Mouse (Mus musculus) stomach, postnatal 0 days (tissue): ENCODE results near the gene Ppfibp1. TPM values are rescaled to one million over a fixed set of nuclear protein-coding genes. Genes with fewer than 3 reads are reported as not detected.

Source experiments
- ATAC-seq: fragments of 200-750 bp; cut with Nextera tagmentation; 2 replicates; pipeline ENCODE4 v1.8.0; 2017; ENCODE audit not compliant: low FRiP score, low TSS enrichment
- DNase-seq: peaks from one replicate; pipeline ENCODE4 v3.0.0-alpha.2; 2016; ENCODE audit warnings: low spot score
- H3K27ac ChIP-seq: fragments of 300-500 bp; sonication (generic); replicated peaks from 2 replicates; pipeline ENCODE4 v1.5.1; 2014; ENCODE audit warnings: mild to moderate bottlenecking, control low read depth
- H3K27me3 ChIP-seq: fragments of 300-500 bp; sonication (generic); 2 replicates; pipeline ENCODE4 v1.6.1; 2014; ENCODE audit warnings: low read length; ENCODE audit not compliant: control insufficient read depth, insufficient read depth
- H3K36me3 ChIP-seq: fragments of 300-500 bp; sonication (generic); 2 replicates; pipeline ENCODE4 v1.6.1; 2014; ENCODE audit warnings: low read length, mixed read lengths; ENCODE audit not compliant: control insufficient read depth, insufficient read depth
- H3K4me1 ChIP-seq: fragments of 300-500 bp; sonication (generic); replicated peaks from 2 replicates; pipeline ENCODE4 v1.6.1; 2014; ENCODE audit warnings: antibody characterized with exemption; ENCODE audit not compliant: control insufficient read depth, insufficient read depth
- H3K4me2 ChIP-seq: fragments of 300-500 bp; sonication (generic); replicated peaks from 2 replicates; pipeline ENCODE4 v1.6.1; 2014; ENCODE audit warnings: low read depth, mild to moderate bottlenecking, control low read depth, moderate library complexity
- H3K4me3 ChIP-seq: fragments of 300-500 bp; sonication (generic); 2 replicates; pipeline ENCODE4 v1.5.1; 2014; ENCODE audit warnings: low read depth, low read length, control low read depth
- H3K9ac ChIP-seq: fragments of 300-500 bp; sonication (generic); 2 replicates; pipeline ENCODE4 v1.6.1; 2014; ENCODE audit warnings: mild to moderate bottlenecking, low read length, control low read depth, mixed read lengths
- H3K9me3 ChIP-seq: fragments of 300-500 bp; sonication (generic); 2 replicates; pipeline ENCODE4 v1.6.1; 2016; ENCODE audit warnings: low read length; ENCODE audit not compliant: control insufficient read depth
- CTCF ChIP-seq: IDR thresholded peaks from 2 replicates; pipeline ENCODE4 v1.5.1; 2016; ENCODE audit warnings: antibody characterized with exemption, low read depth, mild to moderate bottlenecking, moderate library complexity
- EP300 ChIP-seq: optimal IDR thresholded peaks from 2 replicates; pipeline ENCODE3; 2016; ENCODE audit warnings: antibody characterized with exemption
- WGBS: fragments of 180-500 bp; shearing (Covaris S2); extraction: QIAGEN DNeasy Blood & Tissue Kit; methylation state at CpG from one replicate; pipeline ENCODE4 v1.1.7; 2014; 5-methylcytosine and 5-hydroxymethylcytosine counted together
- polyA plus RNA-seq: library from polyadenylated mRNA; unstranded; fragments of >200 nt; fragmentation: Nextera tagmentation; extraction: Ambion mirVana; gene quantifications from 2 replicates; pipeline ENCODE4 v1.2.1, GENCODE M21; 2015

Gene Ppfibp1
- polyA plus RNA-seq, 1 experiment from 2014 or later, result 29.8 TPM

- Histone ChIP-seq H3K27ac (no peak overlapping the region), H3K9me3 (no peaks in the 10 kb centered on the region), H3K36me3 (no peaks in the 10 kb centered on the region), H3K9ac (no peak overlapping the region), H3K4me2 (no peak overlapping the region), H3K27me3 (no peaks in the 10 kb centered on the region), H3K4me1 (0 out of 2 replicates have a peak, but pooled peaks cover under 1% of the 10 kb centered on the region), H3K4me3 (no peak overlapping the region)
- WGBS, result 61% methylated on average over 6 of the region's 6 CpGs
- DNase-seq (no peak), ATAC-seq (no peak)
- no peak for TF ChIP-seq EP300
- no peak for TF ChIP-seq CTCF
Observed at GRCm38 (mm10) chr6:146967836-146968235, 79.5 kb downstream of the Ppfibp1 start.

- ATAC-seq, result peak; percentile 49; the same call in 1 of the 2 replicates
- TF ChIP-seq CTCF, result no peak
- TF ChIP-seq EP300, result no peak
- Histone ChIP-seq H3K27me3 (no peaks in the 10 kb centered on the region), H3K9me3 (no peaks in the 10 kb centered on the region), H3K9ac (no peak overlapping the region), H3K27ac (no peak overlapping the region), H3K36me3 (no peaks in the 10 kb centered on the region), H3K4me1 (0 out of 2 replicates have a peak, but pooled peaks cover 2% of the 10 kb centered on the region), H3K4me3 (no peak overlapping the region), H3K4me2 (no peak overlapping the region)
- peak; percentile 33 for DNase-seq
- 60% methylated on average over 3 of the region's 3 CpGs for WGBS
Observed at GRCm38 (mm10) chr6:146970811-146971210, 82.5 kb downstream of the Ppfibp1 start.

GRCm38 (mm10) chr6:146971366-146971765 is 83.1 kb downstream of the Ppfibp1 start:
- 0 out of 2 replicates have a peak, but pooled peaks cover 2% of the 10 kb centered on the region for H3K4me1 ChIP-seq
- WGBS, result 47% methylated on average over 3 of the region's 3 CpGs
- H3K27ac ChIP-seq, result no peak overlapping the region
- DNase-seq, result no peak
- H3K27me3 ChIP-seq, result no peaks in the 10 kb centered on the region
- no peak overlapping the region for H3K4me3 ChIP-seq
- no peaks in the 10 kb centered on the region for H3K36me3 ChIP-seq
- TF ChIP-seq CTCF (no peak), EP300 (no peak)
- no peak overlapping the region for H3K4me2 ChIP-seq
- H3K9ac ChIP-seq, result no peak overlapping the region
- no peak for ATAC-seq
- H3K9me3 ChIP-seq, result no peaks in the 10 kb centered on the region

GRCm38 (mm10) chr6:146972009-146972408 is 83.7 kb downstream of the Ppfibp1 start:
- no peak overlapping the region for H3K4me3 ChIP-seq
- no peak overlapping the region for H3K4me2 ChIP-seq
- H3K9me3 ChIP-seq, result no peaks in the 10 kb centered on the region
- no peak overlapping the region for H3K27ac ChIP-seq
- 83% methylated on average over 6 of the region's 6 CpGs for WGBS
- ATAC-seq (no peak), DNase-seq (no peak)
- TF ChIP-seq EP300, result no peak
- TF ChIP-seq CTCF, result no peak
- H3K36me3 ChIP-seq, result no peaks in the 10 kb centered on the region
- H3K9ac ChIP-seq, result no peak overlapping the region
- 0 out of 2 replicates have a peak, but pooled peaks cover 2% of the 10 kb centered on the region for H3K4me1 ChIP-seq
- H3K27me3 ChIP-seq, result no peaks in the 10 kb centered on the region

- Histone ChIP-seq H3K4me1 (0 out of 2 replicates have a peak, but pooled peaks cover 2% of the 10 kb centered on the region), H3K27me3 (no peaks in the 10 kb centered on the region), H3K36me3 (no peaks in the 10 kb centered on the region), H3K9me3 (no peaks in the 10 kb centered on the region), H3K9ac (no peak overlapping the region), H3K4me2 (no peak overlapping the region), H3K4me3 (no peak overlapping the region), H3K27ac (0 out of 2 replicates have a peak overlapping the region, but pooled peaks have one; percentile 30)
- ATAC-seq (no peak), DNase-seq (no peak)
- TF ChIP-seq EP300 (no peak), CTCF (no peak)
- WGBS, result 33% methylated on average over 1 of the region's 1 CpGs
Observed at GRCm38 (mm10) chr6:146972740-146973139, 84.5 kb downstream of the Ppfibp1 start.

- no peaks in the 10 kb centered on the region for H3K9me3 ChIP-seq
- no peak overlapping the region for H3K4me2 ChIP-seq
- H3K36me3 ChIP-seq, result no peaks in the 10 kb centered on the region
- H3K4me3 ChIP-seq, result no peak overlapping the region
- 0 out of 2 replicates have a peak, but pooled peaks cover 2% of the 10 kb centered on the region for H3K4me1 ChIP-seq
- no peak for TF ChIP-seq EP300
- no peak for TF ChIP-seq CTCF
- ATAC-seq (no peak; the same call in 1 of the 2 replicates), DNase-seq (no peak)
- H3K9ac ChIP-seq, result no peak overlapping the region
- WGBS, result 45% methylated on average over 2 of the region's 2 CpGs
- H3K27me3 ChIP-seq, result no peaks in the 10 kb centered on the region
- no peak overlapping the region for H3K27ac ChIP-seq
Observed at GRCm38 (mm10) chr6:146973406-146973805, 85.1 kb downstream of the Ppfibp1 start.
